Mouse (Mus musculus): ENCODE data around the gene Nacc1.
"Not testable (repeated sequence)": the region's sequence is repeated elsewhere in the genome, so short reads cannot be mapped to it uniquely, and the experiment has no call there.

Nacc1 gene

GRCm38 (mm10) chr8:84638555-84639161 is 49.0 kb downstream of the Nacc1 start:
- DNase-seq = peak; percentile 50

DNA sequence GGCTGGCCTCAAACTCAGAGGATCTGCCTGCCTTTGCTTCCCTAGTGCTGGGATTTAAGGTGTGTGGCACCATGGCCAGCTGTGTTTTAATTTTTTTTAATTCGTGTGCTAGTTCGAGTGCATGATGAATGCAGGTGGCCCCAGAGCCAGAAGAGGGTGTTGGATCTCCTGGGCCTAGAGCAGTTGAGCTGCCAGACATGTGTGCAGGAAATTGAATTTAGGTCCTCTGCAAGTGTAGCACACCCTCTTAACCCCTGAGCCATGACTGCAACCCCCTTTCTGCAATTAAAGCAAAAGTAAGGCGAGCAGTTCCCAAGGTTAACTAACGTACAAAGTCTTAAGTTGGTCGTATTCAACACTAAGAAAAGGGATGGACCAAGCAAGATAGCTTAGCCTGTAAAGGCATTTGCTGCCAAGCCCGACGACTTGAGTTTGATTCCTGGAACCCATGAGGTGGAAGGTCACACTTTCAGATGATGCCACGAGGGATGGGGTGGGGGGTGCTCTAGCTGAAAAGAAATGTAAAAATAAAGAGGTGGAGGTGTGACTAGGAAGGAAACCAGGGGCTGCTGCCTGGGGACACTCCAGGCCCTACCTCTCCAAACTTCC is 49.6 kb downstream of the Nacc1 start:
- peak; percentile 58 for DNase-seq

- DNase-seq = no peak
Measured at GRCm38 (mm10) chr8:84636051-84636691, 51.5 kb downstream of the Nacc1 start.

GRCm38 (mm10) chr8:84635397-84636050 is 52.1 kb downstream of the Nacc1 start:
- no peak for DNase-seq

- no peak for DNase-seq
Measured at GRCm38 (mm10) chr8:84634849-84635304, 52.8 kb downstream of the Nacc1 start.

- DNase-seq = no peak
Measured at GRCm38 (mm10) chr8:84633841-84634584, 53.6 kb downstream of the Nacc1 start.

DNA sequence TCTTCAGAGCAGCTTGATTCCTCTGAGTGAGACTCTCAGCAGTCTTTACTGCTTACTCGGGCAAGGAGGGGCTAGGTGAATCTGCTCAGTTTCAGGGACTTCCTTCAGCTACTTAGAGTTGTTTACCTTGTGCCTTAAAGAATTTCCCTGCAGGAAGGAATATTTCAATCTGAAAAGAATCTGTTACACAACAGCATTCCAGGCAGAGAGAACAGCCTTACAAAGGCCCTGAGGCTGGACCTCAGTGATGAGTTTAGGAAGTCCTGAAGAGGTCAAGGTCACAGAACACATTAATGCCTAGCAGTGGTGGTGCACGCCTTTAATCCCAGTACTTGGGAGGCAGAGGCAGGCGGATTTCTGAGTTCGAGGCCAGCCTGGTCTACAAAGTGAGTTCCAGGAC is 55.8 kb downstream of the Nacc1 start:
- no peak for DNase-seq

GRCm38 (mm10) chr8:84630145-84630544 is 57.5 kb downstream of the Nacc1 start:
- DNase-seq = no peak

GRCm38 (mm10) chr8:84629586-84629985 is 58.1 kb downstream of the Nacc1 start:
- DNase-seq = no peak

DNA sequence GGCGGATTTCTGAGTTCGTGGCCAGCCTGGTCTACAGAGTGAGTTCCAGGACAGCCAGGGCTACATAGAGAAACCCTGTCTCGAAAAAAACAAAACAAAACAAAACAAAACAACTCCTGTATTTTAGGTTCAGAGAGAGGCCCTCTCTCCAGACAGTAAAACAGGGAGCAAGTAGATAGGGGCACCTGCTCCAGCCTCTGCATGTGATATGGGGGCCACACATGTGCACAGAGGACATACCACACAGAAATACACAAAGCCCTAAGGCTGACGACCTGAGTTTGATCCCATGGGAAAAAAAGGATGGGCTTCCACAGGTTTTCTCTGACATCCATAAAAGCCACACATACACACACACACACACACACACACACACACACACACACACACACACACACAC is 64.2 kb downstream of the Nacc1 start:
- not testable (repeated sequence) for DNase-seq

GRCm38 (mm10) chr8:84621102-84621625 is 66.5 kb downstream of the Nacc1 start:
- no peak for DNase-seq

Data from thymus, postnatal 14 days (tissue).